ENCODE assay signal across 11 mouse cellular contexts in the genomic region with DNA sequence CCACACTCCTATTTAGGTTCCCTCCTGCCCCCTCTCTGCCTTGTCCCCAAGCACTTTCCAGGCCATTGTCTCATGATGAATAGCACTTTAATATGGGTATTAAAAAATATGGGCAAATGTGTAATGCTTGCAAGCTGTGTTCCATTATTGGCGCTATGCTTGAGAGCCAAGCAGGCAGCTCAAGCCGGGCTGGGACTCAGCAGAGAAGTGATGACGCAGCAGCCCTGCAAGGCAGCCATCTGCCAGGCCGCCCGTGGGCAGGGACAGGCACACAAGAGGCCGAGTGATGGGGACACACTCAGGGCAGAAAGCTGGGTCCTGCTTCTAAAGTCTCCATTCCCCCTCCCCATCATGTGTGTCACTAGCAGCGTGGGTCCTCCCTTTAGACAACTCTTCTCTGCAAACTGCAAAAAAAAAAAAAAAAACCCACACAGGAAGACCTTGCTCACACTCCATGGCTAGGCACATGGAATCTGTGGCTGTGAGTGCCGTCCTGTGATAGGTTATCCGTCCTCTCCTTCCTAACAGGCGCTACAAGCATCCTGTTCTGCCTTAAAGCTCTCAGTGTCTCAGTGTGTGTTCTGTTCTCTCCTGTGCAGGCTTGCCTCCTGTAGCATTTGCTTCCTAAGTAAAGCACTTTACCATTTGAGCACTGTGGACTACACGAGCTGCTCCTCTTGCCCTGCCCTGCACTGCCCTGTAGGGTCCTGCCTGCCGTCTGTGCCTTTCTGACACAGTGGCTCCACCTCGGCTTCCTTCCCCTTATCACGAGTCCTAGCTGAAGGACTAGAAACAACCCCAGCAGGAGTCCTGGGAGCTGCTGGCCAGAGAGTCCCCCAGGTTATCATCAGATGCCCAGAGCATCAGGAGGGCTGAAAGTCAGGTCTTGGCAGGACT. TPM values are rescaled to one million over a fixed set of nuclear protein-coding genes. Genes with fewer than 3 reads are reported as not detected.
DNase-seq lines count a peak whose midpoint lies in the region; ATAC-seq and TF ChIP-seq lines count a peak whose summit lies in the region.
"Had no signal": no experiment of that assay in that cellular context is flagged by ENCODE, and none has a peak within 500 bp of the region (broad histone marks: within the 10 kb centered on the region; RNA-seq: fewer than 3 reads in every experiment).

No protein-coding gene starts in this region.

- no peaks in the 10 kb centered on the region for H3K27me3 ChIP-seq in forebrain, embryonic 14.5 days (replicated peaks; ENCODE audit: control insufficient read depth, insufficient read depth, low read length)
- no peaks in the 10 kb centered on the region for H3K27me3 ChIP-seq in forebrain, embryonic 10.5 days (ENCODE audit: poor library complexity, severe bottlenecking)
- no peaks in the 10 kb centered on the region for H3K27me3 ChIP-seq in liver, adult 2 months (ENCODE audit: control insufficient read depth, insufficient read depth, low read length)
- H3K27me3 ChIP-seq in liver, embryonic 12.5 days (replicated peaks) = no peaks in the 10 kb centered on the region
- no peaks in the 10 kb centered on the region for H3K27me3 ChIP-seq in embryonic facial prominence, embryonic 13.5 days
- no peaks in the 10 kb centered on the region for H3K27me3 ChIP-seq in liver, embryonic 16.5 days (ENCODE audit: control insufficient read depth, insufficient read depth, low read depth, low read length)
- H3K27me3 ChIP-seq: liver, embryonic 15.5 days had no signal

- H3K27ac ChIP-seq in forebrain, embryonic 14.5 days (ENCODE audit: low read depth, low read length) = peak overlapping the region; percentile 44; the same call in 1 of the 2 replicates
- H3K27ac ChIP-seq in forebrain, embryonic 10.5 days = no peak overlapping the region
- H3K27ac ChIP-seq in liver, adult 2 months (replicated peaks; ENCODE audit: insufficient read depth, low read depth, low read length) = peak overlapping the region; percentile 23; the same call in 1 of the 2 replicates
- no peak overlapping the region for H3K27ac ChIP-seq in liver, embryonic 12.5 days
- peak overlapping the region; percentile 92 for H3K27ac ChIP-seq in embryonic facial prominence, embryonic 13.5 days
- no peak overlapping the region for H3K27ac ChIP-seq in liver, embryonic 16.5 days (ENCODE audit: low read length)
- H3K27ac ChIP-seq: liver, embryonic 15.5 days had no signal

- no peaks in the 10 kb centered on the region for H3K79me2 ChIP-seq in liver, adult 2 months (ENCODE audit: control insufficient read depth, insufficient read depth, low read length)

- TF ChIP-seq CTCF in liver, adult 2 months (IDR thresholded peaks at IDR 0.05; ENCODE audit: low read depth, low read length) = no peak

- no peak overlapping the region for H3K4me3 ChIP-seq in forebrain, embryonic 14.5 days (ENCODE audit: low read depth, low read length)
- H3K4me3 ChIP-seq in forebrain, embryonic 10.5 days = no peak overlapping the region
- H3K4me3 ChIP-seq in liver, adult 2 months (ENCODE audit: insufficient read depth, low read depth, low read length) = no peak overlapping the region
- H3K4me3 ChIP-seq in liver, embryonic 12.5 days = no peak overlapping the region
- no peak overlapping the region for H3K4me3 ChIP-seq in embryonic facial prominence, embryonic 13.5 days
- no peak overlapping the region for H3K4me3 ChIP-seq in liver, embryonic 16.5 days (ENCODE audit: low read depth, low read length)
- H3K4me3 ChIP-seq: liver, embryonic 15.5 days had no signal

- H3K9me3 ChIP-seq in forebrain, embryonic 14.5 days (replicated peaks; ENCODE audit: control insufficient read depth, low read length) = no peaks in the 10 kb centered on the region
- no peaks in the 10 kb centered on the region for H3K9me3 ChIP-seq in forebrain, embryonic 10.5 days
- H3K9me3 ChIP-seq in liver, embryonic 12.5 days (replicated peaks) = no peaks in the 10 kb centered on the region
- no peaks in the 10 kb centered on the region for H3K9me3 ChIP-seq in embryonic facial prominence, embryonic 13.5 days
- no peaks in the 10 kb centered on the region for H3K9me3 ChIP-seq in liver, embryonic 16.5 days (replicated peaks; ENCODE audit: control insufficient read depth, low read length)
- H3K9me3 ChIP-seq: liver, embryonic 15.5 days had no signal

- 0 out of 2 replicates have a peak, but pooled peaks cover 11% of the 10 kb centered on the region for H3K36me3 ChIP-seq in forebrain, embryonic 14.5 days (ENCODE audit: control insufficient read depth, insufficient read depth, low read length)
- peaks cover 52% of the 10 kb centered on the region for H3K36me3 ChIP-seq in forebrain, embryonic 10.5 days (replicated peaks)
- no peaks in the 10 kb centered on the region; the same call in 1 of the 2 replicates for H3K36me3 ChIP-seq in liver, adult 2 months (ENCODE audit: control insufficient read depth, insufficient read depth, low read length)
- peaks cover 37% of the 10 kb centered on the region for H3K36me3 ChIP-seq in liver, embryonic 12.5 days
- H3K36me3 ChIP-seq in embryonic facial prominence, embryonic 13.5 days = peaks cover 8% of the 10 kb centered on the region; the same call in 1 of the 2 replicates
- peaks cover 3% of the 10 kb centered on the region; the same call in 1 of the 2 replicates for H3K36me3 ChIP-seq in liver, embryonic 16.5 days (ENCODE audit: control insufficient read depth, insufficient read depth)

- H3K9ac ChIP-seq in forebrain, embryonic 14.5 days (ENCODE audit: low read length) = no peak overlapping the region
- no peak overlapping the region for H3K9ac ChIP-seq in liver, adult 2 months (ENCODE audit: low read depth, low read length)
- no peak overlapping the region for H3K9ac ChIP-seq in liver, embryonic 12.5 days
- H3K9ac ChIP-seq in embryonic facial prominence, embryonic 13.5 days = no peak overlapping the region
- H3K9ac ChIP-seq in liver, embryonic 16.5 days (ENCODE audit: low read depth, low read length) = no peak overlapping the region
- H3K9ac ChIP-seq: liver, embryonic 15.5 days had no signal

- H3K4me2 ChIP-seq in forebrain, embryonic 14.5 days (ENCODE audit: low read length) = no peak overlapping the region
- H3K4me2 ChIP-seq in liver, embryonic 12.5 days = no peak overlapping the region
- H3K4me2 ChIP-seq in embryonic facial prominence, embryonic 13.5 days = no peak overlapping the region
- no peak overlapping the region for H3K4me2 ChIP-seq in liver, embryonic 16.5 days (ENCODE audit: low read depth, low read length)
- H3K4me2 ChIP-seq: liver, embryonic 15.5 days had no signal

- WGBS in forebrain, embryonic 14.5 days = 80% methylated on average over 14 of the region's 14 CpGs
- 81% methylated on average over 14 of the region's 14 CpGs for WGBS in forebrain, embryonic 10.5 days
- WGBS in liver, adult 2 months = 83% methylated on average over 14 of the region's 14 CpGs
- WGBS in liver, embryonic 12.5 days (ENCODE audit: insufficient replicate concordance) = 61% methylated on average over 14 of the region's 14 CpGs
- 51% methylated on average over 14 of the region's 14 CpGs for WGBS in embryonic facial prominence, embryonic 13.5 days
- 48% methylated on average over 14 of the region's 14 CpGs for WGBS in liver, embryonic 16.5 days (ENCODE audit: insufficient replicate concordance)

- no peaks in the 10 kb centered on the region for H3K4me1 ChIP-seq in forebrain, embryonic 14.5 days (ENCODE audit: control insufficient read depth, insufficient read depth, low read length)
- H3K4me1 ChIP-seq in forebrain, embryonic 10.5 days = peaks cover 20% of the 10 kb centered on the region
- no peaks in the 10 kb centered on the region for H3K4me1 ChIP-seq in liver, adult 2 months (ENCODE audit: control insufficient read depth, insufficient read depth, low read length)
- H3K4me1 ChIP-seq in liver, embryonic 12.5 days = no peaks in the 10 kb centered on the region
- peaks cover 74% of the 10 kb centered on the region for H3K4me1 ChIP-seq in embryonic facial prominence, embryonic 13.5 days
- H3K4me1 ChIP-seq in liver, embryonic 16.5 days (ENCODE audit: control insufficient read depth, low read depth, low read length) = no peaks in the 10 kb centered on the region
- H3K4me1 ChIP-seq: liver, embryonic 15.5 days had no signal

- no peak for ATAC-seq in forebrain, embryonic 14.5 days
- no peak for ATAC-seq in liver, embryonic 12.5 days
- no peak for ATAC-seq in embryonic facial prominence, embryonic 13.5 days (ENCODE audit: insufficient number of reproducible peaks, insufficient read depth, low FRiP score, low TSS enrichment, low read depth)
- ATAC-seq in liver, embryonic 16.5 days (ENCODE audit: low read depth) = 0 out of 2 replicates have a peak, but pooled peaks have one; percentile 19
- ATAC-seq: inflammation-experienced regulatory T-cells, adult 6 months had no signal

- DNase-seq in forebrain, embryonic 14.5 days (ENCODE audit: low spot score) = no peak
- no peak for DNase-seq in forebrain, embryonic 10.5 days (ENCODE audit: extremely low spot score, low spot score)
- no peak for DNase-seq in liver, adult 2 months (ENCODE audit: extremely low read depth, low read depth, low spot score)
- DNase-seq in embryo, embryonic 10 days (ENCODE audit: low spot score) = no peak
- DNase-seq in embryo, embryonic 11 days = no peak
- DNase-seq: thymus, postnatal 14 days had no signal

- TF ChIP-seq POLR2A in liver, adult 2 months (IDR thresholded peaks at IDR 0.05; ENCODE audit: extremely low read depth, insufficient read depth, low read length) = no peak

RNA-seq across cellular contexts. Expression of a gene that starts 15.6 kb away (rescaled TPM):
- polyA plus RNA-seq in forebrain, embryonic 14.5 days (2014; fragmentation: Nextera tagmentation; extraction: Ambion mirVana) = 16.5 and 20.1 TPM in 2 replicates
- polyA plus RNA-seq in forebrain, embryonic 10.5 days (2016; fragmentation: Nextera tagmentation; extraction: Ambion mirVana) = 5.4 and 5.6 TPM in 2 replicates
- 0.55 and 0.94 TPM in 2 replicates for total RNA-seq in liver, adult 2 months (2014; rRNA removed)
- polyA plus RNA-seq in liver, adult 2 months (2012; rRNA removed) = 2.5 and 3.7 TPM in 2 replicates
- 3.7 and 3.9 TPM in 2 replicates for polyA plus RNA-seq in liver, embryonic 12.5 days (2016; fragmentation: Nextera tagmentation; extraction: Ambion mirVana)
- polyA plus RNA-seq in embryonic facial prominence, embryonic 13.5 days (2015; fragmentation: Nextera tagmentation; extraction: Ambion mirVana) = 11.0 and 12.6 TPM in 2 replicates
- 0.53 and 0.57 TPM in 2 replicates for polyA plus RNA-seq in liver, embryonic 16.5 days (2015; fragmentation: Nextera tagmentation; extraction: Ambion mirVana)

Comparison
In these comparisons a context has a peak if more than half of its experiments do, and no peak if none do; other contexts are left out.
1. H3K27ac ChIP-seq: peak in forebrain, embryonic 14.5 days (single experiment), liver, adult 2 months (single experiment) and embryonic facial prominence, embryonic 13.5 days (single experiment); none in forebrain, embryonic 10.5 days (single experiment), liver, embryonic 12.5 days (single experiment) and liver, embryonic 16.5 days (single experiment).